Mouse (Mus musculus): ENCODE measurements around the gene Fads2. TPM values are rescaled to one million over a fixed set of nuclear protein-coding genes. Genes with fewer than 3 reads are reported as not detected.

The Fads2 gene
- polyA plus RNA-seq, 1 experiment = 157 TPM

- H3K27me3 ChIP-seq (ENCODE audit: control insufficient read depth, insufficient read depth, insufficient read length) = no peaks in the 10 kb centered on the region
- TF ChIP-seq USF1 (IDR thresholded peaks at IDR 0.05; ENCODE audit: low read depth) (no peak), MYOG (IDR thresholded peaks at IDR 0.05; ENCODE audit: control insufficient read depth in 1 of 3, insufficient read depth in 1 of 3, insufficient read length in 2 of 3, low read depth in 2 of 3) (no peak), SRF (IDR thresholded peaks at IDR 0.05; ENCODE audit: control insufficient read depth, insufficient read length, low read depth) (no peak), REST (IDR thresholded peaks at IDR 0.05; ENCODE audit: insufficient read depth, insufficient read length) (no peak), POLR2A (IDR thresholded peaks at IDR 0.05; ENCODE audit: insufficient read length, low read depth) (no peak), MYOD1 (IDR thresholded peaks at IDR 0.05; ENCODE audit: control insufficient read depth in 1 of 3, insufficient read length in 2 of 3, low read depth in 2 of 3) (no peak), CEBPB (IDR thresholded peaks at IDR 0.05; ENCODE audit: insufficient read depth, poor library complexity, severe bottlenecking) (no peak), TCF12 (IDR thresholded peaks at IDR 0.05; ENCODE audit: insufficient read depth, poor library complexity, severe bottlenecking) (no peak), E2F4 (IDR thresholded peaks at IDR 0.05; ENCODE audit: insufficient read depth) (no peak)
- H3K4me3 ChIP-seq = no peak overlapping the region
- no peak overlapping the region for H3ac ChIP-seq (ENCODE audit: control insufficient read depth, insufficient read length)
- H3K36me3 ChIP-seq (ENCODE audit: control insufficient read depth, insufficient read depth) = peaks cover 60% of the 10 kb centered on the region
- H3K4me2 ChIP-seq (ENCODE audit: low read depth) = no peak overlapping the region
- no peaks in the 10 kb centered on the region for H3K79me2 ChIP-seq (ENCODE audit: control insufficient read depth, insufficient read depth)
Measured at GRCm38 (mm10) chr19:10085454-10085853, 16.1 kb downstream of the Fads2 start.

- peaks cover 54% of the 10 kb centered on the region for H3K36me3 ChIP-seq (ENCODE audit: control insufficient read depth, insufficient read depth)
- no peak overlapping the region for H3K4me3 ChIP-seq
Measured at GRCm38 (mm10) chr19:10082105-10082504, 19.4 kb downstream of the Fads2 start.

GRCm38 (mm10) chr19:10080384-10080783, 21.2 kb downstream of the Fads2 start:
- Histone ChIP-seq H3K36me3 (ENCODE audit: control insufficient read depth, insufficient read depth) (peaks cover 52% of the 10 kb centered on the region), H3ac (ENCODE audit: control insufficient read depth, insufficient read length) (no peak overlapping the region), H3K4me2 (ENCODE audit: low read depth) (no peak overlapping the region), H3K27me3 (ENCODE audit: control insufficient read depth, insufficient read depth, insufficient read length) (no peaks in the 10 kb centered on the region), H3K79me2 (ENCODE audit: control insufficient read depth, insufficient read depth) (no peaks in the 10 kb centered on the region), H3K4me3 (no peak overlapping the region)
- TF ChIP-seq POLR2AphosphoS2 (IDR thresholded peaks at IDR 0.05; ENCODE audit: insufficient read length, low read depth) (no peak), MYOG (IDR thresholded peaks at IDR 0.05; ENCODE audit: control insufficient read depth in 1 of 3, insufficient read depth in 1 of 3, insufficient read length in 2 of 3, low read depth in 2 of 3) (no peak), SRF (IDR thresholded peaks at IDR 0.05; ENCODE audit: control insufficient read depth, insufficient read length, low read depth) (no peak), MYOD1 (IDR thresholded peaks at IDR 0.05; ENCODE audit: control insufficient read depth in 1 of 3, insufficient read length in 2 of 3, low read depth in 2 of 3) (no peak), TCF3 (IDR thresholded peaks at IDR 0.05; ENCODE audit: insufficient read length, low read depth) (no peak), CEBPB (IDR thresholded peaks at IDR 0.05; ENCODE audit: insufficient read depth, poor library complexity, severe bottlenecking) (no peak)

More at GRCm38 (mm10) chr19:10082105-10082504, 19.4 kb downstream of the Fads2 start:
- H3ac ChIP-seq (ENCODE audit: control insufficient read depth, insufficient read length) = no peak overlapping the region
- H3K4me2 ChIP-seq (ENCODE audit: low read depth) = no peak overlapping the region
- TF ChIP-seq REST (IDR thresholded peaks at IDR 0.05; ENCODE audit: insufficient read depth, insufficient read length) (no peak), TCF12 (IDR thresholded peaks at IDR 0.05; ENCODE audit: insufficient read depth, poor library complexity, severe bottlenecking) (no peak), POLR2AphosphoS2 (IDR thresholded peaks at IDR 0.05; ENCODE audit: insufficient read length, low read depth) (no peak), TCF3 (IDR thresholded peaks at IDR 0.05; ENCODE audit: insufficient read length, low read depth) (no peak), CEBPB (IDR thresholded peaks at IDR 0.05; ENCODE audit: insufficient read depth, poor library complexity, severe bottlenecking) (no peak), POLR2A (IDR thresholded peaks at IDR 0.05; ENCODE audit: insufficient read length, low read depth) (no peak), SRF (IDR thresholded peaks at IDR 0.05; ENCODE audit: control insufficient read depth, insufficient read length, low read depth) (no peak), E2F4 (IDR thresholded peaks at IDR 0.05; ENCODE audit: insufficient read depth) (no peak)
- H3K27me3 ChIP-seq (ENCODE audit: control insufficient read depth, insufficient read depth, insufficient read length) = no peaks in the 10 kb centered on the region
- H3K79me2 ChIP-seq (ENCODE audit: control insufficient read depth, insufficient read depth) = no peaks in the 10 kb centered on the region

- no peak overlapping the region for H3K4me3 ChIP-seq
- no peaks in the 10 kb centered on the region for H3K79me2 ChIP-seq (ENCODE audit: control insufficient read depth, insufficient read depth)
- H3K27me3 ChIP-seq (ENCODE audit: control insufficient read depth, insufficient read depth, insufficient read length) = no peaks in the 10 kb centered on the region
- TF ChIP-seq TCF3 (IDR thresholded peaks at IDR 0.05; ENCODE audit: insufficient read length, low read depth) (no peak), REST (IDR thresholded peaks at IDR 0.05; ENCODE audit: insufficient read depth, insufficient read length) (no peak), POLR2AphosphoS2 (IDR thresholded peaks at IDR 0.05; ENCODE audit: insufficient read length, low read depth) (no peak), CEBPB (IDR thresholded peaks at IDR 0.05; ENCODE audit: insufficient read depth, poor library complexity, severe bottlenecking) (no peak), MYOG (IDR thresholded peaks at IDR 0.05; ENCODE audit: control insufficient read depth in 1 of 3, insufficient read depth in 1 of 3, insufficient read length in 2 of 3, low read depth in 2 of 3) (no peak), POLR2A (IDR thresholded peaks at IDR 0.05; ENCODE audit: insufficient read length, low read depth) (no peak), E2F4 (IDR thresholded peaks at IDR 0.05; ENCODE audit: insufficient read depth) (no peak), MYOD1 (IDR thresholded peaks at IDR 0.05; ENCODE audit: control insufficient read depth in 1 of 3, insufficient read length in 2 of 3, low read depth in 2 of 3) (no peak), SRF (IDR thresholded peaks at IDR 0.05; ENCODE audit: control insufficient read depth, insufficient read length, low read depth) (no peak), TCF12 (IDR thresholded peaks at IDR 0.05; ENCODE audit: insufficient read depth, poor library complexity, severe bottlenecking) (no peak), MAX (IDR thresholded peaks at IDR 0.05; ENCODE audit: low read depth) (no peak), USF1 (IDR thresholded peaks at IDR 0.05; ENCODE audit: low read depth) (no peak)
- H3K4me2 ChIP-seq (ENCODE audit: low read depth) = no peak overlapping the region
- H3ac ChIP-seq (ENCODE audit: control insufficient read depth, insufficient read length) = no peak overlapping the region
- H3K36me3 ChIP-seq (ENCODE audit: control insufficient read depth, insufficient read depth) = peaks cover 59% of the 10 kb centered on the region
Measured at GRCm38 (mm10) chr19:10078392-10078791, 23.2 kb downstream of the Fads2 start.

- Histone ChIP-seq H3K4me2 (ENCODE audit: low read depth) (no peak overlapping the region), H3ac (ENCODE audit: control insufficient read depth, insufficient read length) (no peak overlapping the region), H3K36me3 (ENCODE audit: control insufficient read depth, insufficient read depth) (peaks cover 52% of the 10 kb centered on the region), H3K79me2 (ENCODE audit: control insufficient read depth, insufficient read depth) (no peaks in the 10 kb centered on the region), H3K4me3 (no peak overlapping the region), H3K27me3 (ENCODE audit: control insufficient read depth, insufficient read depth, insufficient read length) (no peaks in the 10 kb centered on the region)
- no peak for TF ChIP-seq TCF12 (IDR thresholded peaks at IDR 0.05; ENCODE audit: insufficient read depth, poor library complexity, severe bottlenecking)
- no peak for TF ChIP-seq CEBPB (IDR thresholded peaks at IDR 0.05; ENCODE audit: insufficient read depth, poor library complexity, severe bottlenecking)
Measured at GRCm38 (mm10) chr19:10073145-10073544, 28.4 kb downstream of the Fads2 start.
